Mouse (Mus musculus) urinary bladder, postnatal 14 days (tissue): ENCODE measurements around the gene Krt42.
"Not testable (repeated sequence)": the region's sequence is repeated elsewhere in the genome, so short reads cannot be mapped to it uniquely, and the experiment has no call there.

Source experiments
- DNase-seq: peaks from one replicate; pipeline ENCODE4 v3.0.0; 2021; ENCODE audit warnings: low spot score

Krt42 gene

GRCm38 (mm10) chr11:100278759-100279158 is 9.1 kb upstream of the Krt42 start:
- no peak for DNase-seq

GRCm38 (mm10) chr11:100277726-100278480 is 8.2 kb upstream of the Krt42 start:
- no peak for DNase-seq

- DNase-seq = no peak
Measured at GRCm38 (mm10) chr11:100275466-100275865, 5.8 kb upstream of the Krt42 start.

GRCm38 (mm10) chr11:100274719-100275118 is 5.0 kb upstream of the Krt42 start:
- no peak for DNase-seq

- DNase-seq = no peak
Measured at GRCm38 (mm10) chr11:100271878-100272277, 2.2 kb upstream of the Krt42 start.

GRCm38 (mm10) chr11:100262058-100262980 is 7.4 kb downstream of the Krt42 start:
- DNase-seq = no peak

GRCm38 (mm10) chr11:100261235-100261605 is 8.5 kb downstream of the Krt42 start:
- DNase-seq = no peak

GRCm38 (mm10) chr11:100260514-100261234 is 9.0 kb downstream of the Krt42 start, which contains the start of gene Krt17:
Gene Krt17, minus strand, starts transcription at chr11:100261029.
- DNase-seq = no peak

GRCm38 (mm10) chr11:100259079-100259478 is 10.6 kb downstream of the Krt42 start:
- no peak for DNase-seq

GRCm38 (mm10) chr11:100257967-100258366 is 11.7 kb downstream of the Krt42 start:
- DNase-seq = no peak

- DNase-seq = no peak
Measured at GRCm38 (mm10) chr11:100255514-100255913, 14.2 kb downstream of the Krt42 start.

- DNase-seq = no peak
Measured at GRCm38 (mm10) chr11:100254360-100255090, 15.1 kb downstream of the Krt42 start.

- DNase-seq = no peak
Measured at GRCm38 (mm10) chr11:100248852-100249465, 20.7 kb downstream of the Krt42 start, which contains the start of gene Krt16. Gene Krt16, minus strand, starts transcription at chr11:100248902.

GRCm38 (mm10) chr11:100246471-100246870 is 23.2 kb downstream of the Krt42 start:
- not testable (repeated sequence) for DNase-seq

GRCm38 (mm10) chr11:100240272-100240671 is 29.4 kb downstream of the Krt42 start:
- not testable (repeated sequence) for DNase-seq

- DNase-seq = no peak
Measured at GRCm38 (mm10) chr11:100221741-100222140, 47.9 kb downstream of the Krt42 start.

- no peak for DNase-seq
Measured at GRCm38 (mm10) chr11:100219304-100219703, 50.4 kb downstream of the Krt42 start.
